Mouse (Mus musculus) bone marrow, adult 2 months (tissue): ENCODE results near the gene Mdfic.

Experiments
- CTCF ChIP-seq: fragments of 200-500 bp; IDR thresholded peaks from 2 replicates; pipeline ENCODE4 v1.5.1; 2011; ENCODE audit warnings: low read length, control low read depth; ENCODE audit not compliant: control insufficient read depth, insufficient read depth
- POLR2A ChIP-seq: fragments of 200-500 bp; IDR thresholded peaks from 2 replicates; pipeline ENCODE4 v1.6.1; 2011; ENCODE audit warnings: low read depth, mild to moderate bottlenecking, control low read depth, low read length, borderline replicate concordance; ENCODE audit not compliant: control insufficient read depth

DNA sequence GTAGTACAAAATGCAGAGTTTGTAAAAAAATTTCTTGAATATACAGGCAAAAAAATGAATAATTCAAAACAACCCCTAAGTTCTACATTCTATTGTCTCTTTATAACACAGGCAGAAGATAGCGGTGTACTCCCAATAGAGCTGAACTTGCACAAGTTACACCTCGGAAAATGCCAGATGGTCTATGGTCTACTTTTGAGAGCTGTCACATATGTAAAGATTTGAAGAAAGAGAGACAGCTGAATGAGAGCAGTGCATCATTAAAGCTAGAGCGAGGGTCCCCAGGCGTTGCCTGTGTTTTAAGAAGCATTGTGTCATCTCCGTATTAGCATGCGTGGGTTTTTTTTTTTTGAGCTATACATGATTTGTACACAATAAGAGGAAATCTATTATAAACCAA is 47.0 kb downstream of the Mdfic start:
- TF ChIP-seq CTCF (no peak), POLR2A (no peak)
